Mouse (Mus musculus) cortical plate, adult 2 months (tissue): ENCODE measurements around the gene Spata1. TPM values are rescaled to one million over a fixed set of nuclear protein-coding genes. Genes with fewer than 3 reads are reported as not detected.

Experiments used
- H3K27ac ChIP-seq: fragments of 200-500 bp; 2 replicates; pipeline ENCODE4 v1.5.1; 2012; ENCODE audit warnings: low read length, control low read depth, inconsistent platforms; ENCODE audit not compliant: insufficient read depth
- H3K4me1 ChIP-seq: fragments of 200-500 bp; 2 replicates; pipeline ENCODE4 v1.6.1; 2011; ENCODE audit warnings: low read length; ENCODE audit not compliant: control insufficient read depth, insufficient read depth
- H3K4me3 ChIP-seq: fragments of 200-500 bp; 2 replicates; pipeline ENCODE4 v1.5.1; 2011; ENCODE audit warnings: mild to moderate bottlenecking, low read length, control low read depth; ENCODE audit not compliant: insufficient read depth
- CTCF ChIP-seq: fragments of 200-500 bp; IDR thresholded peaks from 2 replicates; pipeline ENCODE4 v1.5.1; 2011; ENCODE audit warnings: mild to moderate bottlenecking, control low read depth, low read length; ENCODE audit not compliant: insufficient read depth; ENCODE audit errors: extremely low read depth
- POLR2A ChIP-seq: fragments of 200-500 bp; IDR thresholded peaks from 2 replicates; pipeline ENCODE4 v1.6.1; 2011; ENCODE audit warnings: mild to moderate bottlenecking, low read length, control low read depth; ENCODE audit not compliant: insufficient read depth; ENCODE audit errors: extremely low read depth
- polyA plus RNA-seq: library from polyadenylated mRNA; depleted of rRNA; stranded (reverse); fragments of >200 nt; gene quantifications from 2 replicates; pipeline ENCODE4 v1.2.3, GENCODE M21; 2012

The Spata1 gene
- polyA plus RNA-seq, 1 experiment, result 3.7 TPM

- Histone ChIP-seq H3K4me1 (no peaks in the 10 kb centered on the region; the same call in 1 of the 2 replicates), H3K27ac (no peak overlapping the region), H3K4me3 (no peak overlapping the region)
- TF ChIP-seq CTCF (no peak), POLR2A (no peak)
Measured at GRCm38 (mm10) chr3:146501601-146502123, 2.1 kb upstream of the Spata1 start.

GRCm38 (mm10) chr3:146500810-146501201, 1.3 kb upstream of the Spata1 start:
- Histone ChIP-seq H3K4me1 (no peaks in the 10 kb centered on the region; the same call in 1 of the 2 replicates), H3K4me3 (no peak overlapping the region; the same call in 1 of the 2 replicates), H3K27ac (peak overlapping the region; percentile 76; the same call in 1 of the 2 replicates)
- no peak for TF ChIP-seq POLR2A
- no peak for TF ChIP-seq CTCF

DNA sequence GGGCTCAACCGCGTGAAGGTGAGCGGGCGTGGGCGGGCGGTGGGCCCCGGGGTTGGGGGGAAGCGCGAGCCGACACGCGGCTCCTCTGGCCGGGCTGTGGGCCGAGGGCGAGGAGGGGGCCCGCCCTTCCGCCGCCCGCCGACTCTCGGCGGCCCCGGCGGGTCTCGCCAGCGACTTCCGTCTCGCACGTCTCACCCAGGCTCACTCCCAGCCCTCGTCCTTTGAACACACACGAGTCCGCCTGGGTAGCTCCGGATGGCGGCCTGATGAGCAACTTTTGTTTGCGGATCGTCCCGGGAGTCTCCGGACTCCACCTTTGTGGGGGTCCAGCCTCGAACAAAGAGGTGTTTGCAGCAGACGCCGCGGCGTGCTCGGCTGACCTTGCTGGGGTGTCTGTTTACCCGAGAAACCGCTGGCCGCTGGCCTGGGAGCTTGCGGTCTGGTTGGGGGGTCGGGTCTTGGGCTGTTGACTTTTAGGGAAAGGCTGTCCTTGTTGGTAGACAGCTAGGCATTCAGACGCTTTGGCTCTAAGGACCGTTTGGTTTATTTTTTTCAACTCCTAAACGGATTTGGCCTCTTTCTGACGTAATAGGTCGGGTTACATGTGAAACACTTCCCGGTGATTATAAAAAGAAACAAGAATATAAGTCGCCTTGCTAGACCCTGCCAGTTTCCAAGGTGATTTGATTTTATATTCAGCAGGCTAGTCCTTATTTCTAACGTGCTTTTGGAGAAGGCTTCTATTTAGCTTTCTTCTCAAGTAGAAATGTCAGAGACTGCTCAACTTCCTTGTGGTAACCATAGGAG, 653 bp upstream of the Spata1 start:
- H3K27ac ChIP-seq, result peak overlapping the region; percentile 76
- peak overlapping the region; percentile 94 for H3K4me3 ChIP-seq
- no peak for TF ChIP-seq POLR2A
- no peak for TF ChIP-seq CTCF
- H3K4me1 ChIP-seq, result no peaks in the 10 kb centered on the region; the same call in 1 of the 2 replicates

- H3K27ac ChIP-seq, result peak overlapping the region; percentile 96
- H3K4me1 ChIP-seq, result no peaks in the 10 kb centered on the region; the same call in 1 of the 2 replicates
Measured at GRCm38 (mm10) chr3:146498989-146499388, 564 bp downstream of the Spata1 start.

DNA sequence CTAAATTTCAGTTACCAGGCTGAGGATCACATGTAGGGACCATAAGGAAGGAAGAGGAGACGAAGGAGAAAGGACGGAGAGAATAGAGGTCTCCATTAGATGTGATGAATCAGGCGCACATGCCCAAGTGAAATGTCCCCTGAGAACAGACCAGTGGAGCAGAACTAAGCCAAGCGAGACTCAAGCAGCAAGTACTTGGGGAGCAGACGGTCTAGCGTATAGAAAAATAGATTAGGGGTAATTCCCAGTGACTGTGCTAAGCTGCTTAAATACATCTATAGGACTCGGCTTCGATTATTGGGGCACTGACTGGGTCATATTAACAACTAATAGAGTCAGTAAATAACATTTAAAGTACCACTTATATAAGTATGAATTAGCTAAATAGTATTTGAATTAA, 4.6 kb downstream of the Spata1 start:
- H3K27ac ChIP-seq, result no peak overlapping the region
- no peak for TF ChIP-seq POLR2A
- no peak for TF ChIP-seq CTCF
- H3K4me1 ChIP-seq, result no peaks in the 10 kb centered on the region
- no peak overlapping the region for H3K4me3 ChIP-seq

More at GRCm38 (mm10) chr3:146498989-146499388, 564 bp downstream of the Spata1 start:
- peak overlapping the region; percentile 94 for H3K4me3 ChIP-seq
- no peak for TF ChIP-seq CTCF
- TF ChIP-seq POLR2A, result no peak

- TF ChIP-seq POLR2A, result no peak
- TF ChIP-seq CTCF, result no peak
- H3K4me3 ChIP-seq, result no peak overlapping the region
Measured at GRCm38 (mm10) chr3:146486464-146486863, 13.1 kb downstream of the Spata1 start.

GRCm38 (mm10) chr3:146482044-146482443, 17.5 kb downstream of the Spata1 start:
- Histone ChIP-seq H3K4me3 (no peak overlapping the region), H3K4me1 (no peaks in the 10 kb centered on the region), H3K27ac (no peak overlapping the region)
- no peak for TF ChIP-seq POLR2A
- TF ChIP-seq CTCF, result no peak

More at GRCm38 (mm10) chr3:146486464-146486863, 13.1 kb downstream of the Spata1 start:
- no peaks in the 10 kb centered on the region for H3K4me1 ChIP-seq
- no peak overlapping the region for H3K27ac ChIP-seq

GRCm38 (mm10) chr3:146474428-146474827, 25.1 kb downstream of the Spata1 start:
- TF ChIP-seq CTCF, result no peak
- no peak for TF ChIP-seq POLR2A
- Histone ChIP-seq H3K4me1 (no peaks in the 10 kb centered on the region), H3K4me3 (no peak overlapping the region), H3K27ac (no peak overlapping the region)

GRCm38 (mm10) chr3:146473741-146474140, 25.8 kb downstream of the Spata1 start:
- TF ChIP-seq CTCF (no peak), POLR2A (no peak)
- H3K4me3 ChIP-seq, result no peak overlapping the region
- no peak overlapping the region for H3K27ac ChIP-seq
- no peaks in the 10 kb centered on the region for H3K4me1 ChIP-seq

- Histone ChIP-seq H3K27ac (no peak overlapping the region), H3K4me3 (no peak overlapping the region), H3K4me1 (no peaks in the 10 kb centered on the region)
- no peak for TF ChIP-seq CTCF
- no peak for TF ChIP-seq POLR2A
Measured at GRCm38 (mm10) chr3:146472657-146473056, 26.9 kb downstream of the Spata1 start.
